Mouse (Mus musculus) hindbrain, embryonic 12.5 days (tissue): ENCODE measurements at regions not wholly inside any gene's neighbourhood (a gene's known extent, or its start where the extent isn't known, plus 50 kb on each side); places are given as distances from the start of the nearest gene placed in this dataset.
A peak's percentile ranks its signal among the peaks of the same experiment; 100 is the strongest.

ENCODE experiments used
- ATAC-seq: fragments of 200-750 bp; cut with Nextera tagmentation; 2 replicates; pipeline ENCODE4 v1.8.0; 2017; ENCODE audit warnings: moderate TSS enrichment; ENCODE audit not compliant: low FRiP score
- H3K27ac ChIP-seq: fragments of 300-500 bp; sonication (generic); 2 replicates; pipeline ENCODE4 v1.5.1; 2016; ENCODE audit warnings: mild to moderate bottlenecking
- H3K27me3 ChIP-seq: fragments of 300-500 bp; sonication (generic); 2 replicates; pipeline ENCODE4 v1.6.1; 2016; ENCODE audit warnings: mild to moderate bottlenecking
- H3K36me3 ChIP-seq: fragments of 300-500 bp; sonication (generic); 2 replicates; pipeline ENCODE4 v1.6.1; 2016; ENCODE audit warnings: mild to moderate bottlenecking
- H3K4me1 ChIP-seq: fragments of 300-500 bp; sonication (generic); 2 replicates; pipeline ENCODE4 v1.6.1; 2016
- H3K4me2 ChIP-seq: fragments of 300-500 bp; sonication (generic); replicated peaks from 2 replicates; pipeline ENCODE4 v1.6.1; 2016; ENCODE audit warnings: mild to moderate bottlenecking
- H3K4me3 ChIP-seq: fragments of 300-500 bp; sonication (generic); 2 replicates; pipeline ENCODE4 v1.5.1; 2016; ENCODE audit warnings: mild to moderate bottlenecking
- H3K9ac ChIP-seq: fragments of 300-500 bp; sonication (generic); 2 replicates; pipeline ENCODE4 v1.6.1; 2016; ENCODE audit warnings: mild to moderate bottlenecking, moderate library complexity
- H3K9me3 ChIP-seq: fragments of 300-500 bp; sonication (generic); replicated peaks from 2 replicates; pipeline ENCODE4 v1.6.1; 2016; ENCODE audit warnings: mild to moderate bottlenecking
- WGBS: fragments of 180-500 bp; shearing (Covaris S2); methylation state at CpG from one replicate; pipeline ENCODE4 v1.1.7; 2016; 5-methylcytosine and 5-hydroxymethylcytosine counted together

GRCm38 (mm10) chr14:103764047-103764446, 80.2 kb downstream of the Ednrb start:
- H3K27ac ChIP-seq: peak overlapping the region; percentile 72; the same call in 1 of the 2 replicates
- peak; percentile 92 for ATAC-seq

GRCm38 (mm10) chr14:103763216-103764031, 80.8 kb downstream of the Ednrb start:
- H3K4me3 ChIP-seq: no peak overlapping the region
- H3K36me3 ChIP-seq: no peaks in the 10 kb centered on the region
- 30% methylated on average over 1 of the region's 1 CpGs for WGBS
- H3K27ac ChIP-seq: peak overlapping the region; percentile 72
- no peaks in the 10 kb centered on the region for H3K4me1 ChIP-seq
- H3K4me2 ChIP-seq: no peak overlapping the region
- H3K9ac ChIP-seq: no peak overlapping the region
- H3K9me3 ChIP-seq: no peaks in the 10 kb centered on the region
- peak; percentile 87 for ATAC-seq
- H3K27me3 ChIP-seq: no peaks in the 10 kb centered on the region

More at GRCm38 (mm10) chr14:103764047-103764446, 80.2 kb downstream of the Ednrb start:
- Histone ChIP-seq H3K9ac (no peak overlapping the region), H3K4me2 (no peak overlapping the region), H3K4me1 (no peaks in the 10 kb centered on the region), H3K36me3 (no peaks in the 10 kb centered on the region), H3K4me3 (no peak overlapping the region), H3K9me3 (no peaks in the 10 kb centered on the region), H3K27me3 (no peaks in the 10 kb centered on the region)
- WGBS: 28% methylated on average over 2 of the region's 2 CpGs

- no peak for ATAC-seq
- 81% methylated on average over 6 of the region's 6 CpGs for WGBS
Measured at GRCm38 (mm10) chr14:103759443-103759842, 84.8 kb downstream of the Ednrb start.

More at GRCm38 (mm10) chr14:103759443-103759842, 84.8 kb downstream of the Ednrb start:
- Histone ChIP-seq H3K4me2 (no peak overlapping the region), H3K4me3 (no peak overlapping the region), H3K27ac (no peak overlapping the region), H3K9ac (no peak overlapping the region), H3K9me3 (no peaks in the 10 kb centered on the region), H3K27me3 (no peaks in the 10 kb centered on the region), H3K36me3 (no peaks in the 10 kb centered on the region), H3K4me1 (no peaks in the 10 kb centered on the region)
